Mouse (Mus musculus) NIH3T3 (cell line): ENCODE data around the gene Oprm1.

Experiments
- DNase-seq: peaks from one replicate; pipeline ENCODE4 v3.0.0-alpha.2; 2012; ENCODE audit warnings: low read depth

Gene Oprm1

DNA sequence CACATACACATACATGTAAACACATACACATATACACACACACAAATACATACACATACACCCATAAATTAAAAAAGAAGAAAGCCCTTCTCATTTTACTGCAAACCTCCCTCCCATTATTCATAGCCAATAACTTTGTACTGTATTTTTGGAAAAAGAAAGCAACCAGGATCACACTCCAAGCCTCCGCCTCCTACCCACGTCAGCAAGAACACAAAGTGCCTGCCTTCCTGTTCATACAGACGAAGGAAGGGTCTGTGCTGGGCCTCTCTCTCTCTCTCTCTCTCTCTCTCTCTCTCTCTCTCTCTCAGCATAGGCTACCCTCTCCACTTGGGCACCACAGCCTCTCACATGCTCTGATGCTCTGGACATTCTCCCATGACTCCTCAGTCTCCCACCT, 137.5 kb downstream of the Oprm1 start:
- DNase-seq: no peak

DNA sequence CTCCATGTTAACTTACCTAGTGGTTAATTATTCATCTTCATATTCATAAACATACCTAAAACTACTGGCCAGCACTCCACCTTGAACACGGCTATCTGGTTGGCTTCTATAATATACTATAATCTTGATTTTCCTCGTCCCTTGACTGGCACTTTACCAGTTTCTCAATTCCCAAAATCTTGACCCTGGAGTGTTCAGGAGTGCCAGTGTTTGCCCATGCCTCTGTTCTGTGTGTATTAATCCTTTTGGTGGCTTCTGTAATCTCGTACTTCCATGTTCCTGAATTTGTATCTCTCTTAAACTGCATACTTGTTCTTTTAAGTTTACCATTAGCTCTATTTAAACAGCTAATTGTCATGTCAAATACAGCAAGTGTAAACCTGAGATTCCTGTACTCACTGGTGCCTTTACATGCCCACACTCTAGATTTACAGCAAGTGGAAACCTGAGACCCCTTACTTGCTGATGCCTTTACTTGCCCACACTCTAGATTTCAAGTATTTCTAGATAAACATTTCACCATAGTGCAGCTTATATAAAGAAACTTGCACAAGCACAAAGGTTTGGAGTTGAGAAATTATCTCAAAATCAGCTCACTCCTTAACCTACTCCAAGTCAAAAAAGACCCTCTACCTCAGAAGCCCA, 138.5 kb downstream of the Oprm1 start:
- DNase-seq: no peak

GRCm38 (mm10) chr10:6900126-6900525, 141.8 kb downstream of the Oprm1 start:
- DNase-seq: no peak

- DNase-seq: no peak
These were observed 143.6 kb downstream of the Oprm1 start for GRCm38 (mm10) chr10:6901819-6902393.

- DNase-seq: no peak
These were observed 151.5 kb downstream of the Oprm1 start for GRCm38 (mm10) chr10:6909763-6910162.

DNA sequence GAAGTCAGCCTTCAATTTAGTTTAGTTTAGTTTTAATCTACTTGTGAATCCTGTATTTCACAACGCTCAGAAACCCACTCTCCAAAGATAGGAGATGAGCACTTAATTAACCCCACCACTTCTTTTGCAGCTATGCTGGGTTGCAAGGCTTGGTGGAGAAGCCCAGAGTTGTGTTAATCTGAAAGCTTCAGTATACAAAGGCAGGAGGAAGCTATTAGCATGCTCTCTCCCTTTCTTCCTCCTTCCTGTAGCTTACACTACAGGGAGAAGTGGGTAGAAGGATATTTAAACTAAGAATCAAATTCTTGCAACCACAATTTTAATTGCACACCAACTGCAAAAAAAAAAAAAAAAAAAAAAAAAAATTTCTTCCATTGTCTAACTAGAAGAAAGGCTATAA, 157.7 kb downstream of the Oprm1 start:
- DNase-seq: no peak

GRCm38 (mm10) chr10:6916545-6917257, 158.4 kb downstream of the Oprm1 start:
- DNase-seq: peak; percentile 85

GRCm38 (mm10) chr10:6926724-6927123, 168.4 kb downstream of the Oprm1 start:
- DNase-seq: no peak

- no peak for DNase-seq
These were observed 169.4 kb downstream of the Oprm1 start for GRCm38 (mm10) chr10:6927600-6928223.

- no peak for DNase-seq
These were observed 170.6 kb downstream of the Oprm1 start for GRCm38 (mm10) chr10:6928905-6929304.

DNA sequence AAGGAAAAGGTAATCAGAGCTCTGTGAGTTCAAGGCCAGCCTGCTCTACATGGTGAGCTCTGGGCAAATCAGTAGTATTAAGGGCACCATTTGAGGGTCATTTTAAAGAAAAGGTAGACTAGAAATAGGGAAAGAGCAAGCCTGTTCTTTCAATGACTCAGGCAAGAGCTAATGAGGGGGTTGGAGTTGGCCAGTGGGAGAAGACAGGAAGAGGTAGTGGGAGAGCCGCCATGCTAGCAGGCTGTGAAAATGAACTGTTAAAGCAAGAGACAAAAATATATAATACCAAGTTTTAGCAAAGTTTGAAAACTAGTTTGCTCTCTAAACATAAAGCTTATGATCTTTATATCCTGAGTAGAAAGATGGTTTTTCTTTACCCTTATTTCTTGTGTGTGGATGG, 172.1 kb downstream of the Oprm1 start:
- DNase-seq: no peak

DNA sequence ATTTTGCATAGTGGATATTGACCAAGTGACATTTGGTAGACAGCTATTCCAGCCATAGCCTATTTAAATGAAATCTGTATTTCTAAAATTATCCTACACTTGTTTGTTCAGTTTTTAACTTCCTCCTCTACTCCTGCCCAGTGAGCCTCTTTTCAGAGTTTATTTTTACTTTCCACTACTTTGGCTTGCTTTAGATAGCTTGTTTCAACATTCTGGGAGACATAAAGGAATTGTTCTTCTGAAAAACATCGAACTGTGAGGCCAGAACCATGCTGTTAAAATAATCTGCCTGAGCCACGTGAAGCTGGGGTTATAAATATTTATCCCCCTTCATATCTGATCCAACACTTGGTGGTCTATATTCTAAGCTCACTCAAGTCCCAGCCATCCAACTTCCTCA, 172.6 kb downstream of the Oprm1 start:
- DNase-seq: no peak

DNA sequence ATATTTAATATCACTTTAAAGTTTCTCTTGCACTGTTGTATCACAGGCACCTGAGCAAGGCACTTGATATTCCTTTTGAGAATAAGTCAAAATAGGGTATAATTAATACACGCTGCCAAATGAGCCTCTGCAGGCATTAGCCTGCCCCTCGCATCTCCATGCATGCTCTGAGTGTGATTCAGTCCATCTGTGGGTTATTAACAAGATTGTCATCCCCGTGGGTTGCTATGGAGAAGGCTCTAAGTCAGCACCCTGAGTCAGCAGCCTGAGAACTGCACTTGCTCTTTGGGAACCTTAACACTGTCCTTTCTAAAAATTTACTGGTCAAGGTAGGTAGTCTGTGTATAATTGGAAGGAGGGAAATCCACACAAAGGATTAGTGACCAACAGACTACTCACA, 176.5 kb downstream of the Oprm1 start:
- peak; percentile 9 for DNase-seq

GRCm38 (mm10) chr10:6936671-6937425, 178.5 kb downstream of the Oprm1 start:
- DNase-seq: no peak

DNA sequence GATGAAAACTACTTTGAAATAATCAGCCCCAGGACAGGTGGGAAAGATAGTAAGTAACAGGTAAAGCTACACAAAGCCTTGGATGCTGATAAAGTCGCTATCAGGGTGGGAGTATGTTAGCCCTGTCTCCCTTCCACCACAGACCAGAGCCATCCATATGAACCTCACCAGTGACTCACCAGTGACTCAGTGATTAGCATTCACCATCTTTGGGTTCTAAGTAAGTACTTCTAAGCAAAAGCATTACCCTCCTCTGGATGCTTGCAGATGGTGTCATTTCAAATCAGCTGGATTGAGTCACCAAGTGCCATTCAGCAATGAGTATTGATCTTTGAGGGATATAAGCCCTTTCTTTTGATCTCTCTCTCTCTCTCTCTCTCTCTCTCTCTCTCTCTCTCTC, 194.8 kb downstream of the Oprm1 start:
- peak; percentile 8 for DNase-seq

GRCm38 (mm10) chr10:6954533-6954932, 196.2 kb downstream of the Oprm1 start:
- DNase-seq: no peak

GRCm38 (mm10) chr10:6956357-6956756, 198.1 kb downstream of the Oprm1 start:
- DNase-seq: no peak

- no peak for DNase-seq
These were observed 200.5 kb downstream of the Oprm1 start for GRCm38 (mm10) chr10:6958791-6959190.

DNA sequence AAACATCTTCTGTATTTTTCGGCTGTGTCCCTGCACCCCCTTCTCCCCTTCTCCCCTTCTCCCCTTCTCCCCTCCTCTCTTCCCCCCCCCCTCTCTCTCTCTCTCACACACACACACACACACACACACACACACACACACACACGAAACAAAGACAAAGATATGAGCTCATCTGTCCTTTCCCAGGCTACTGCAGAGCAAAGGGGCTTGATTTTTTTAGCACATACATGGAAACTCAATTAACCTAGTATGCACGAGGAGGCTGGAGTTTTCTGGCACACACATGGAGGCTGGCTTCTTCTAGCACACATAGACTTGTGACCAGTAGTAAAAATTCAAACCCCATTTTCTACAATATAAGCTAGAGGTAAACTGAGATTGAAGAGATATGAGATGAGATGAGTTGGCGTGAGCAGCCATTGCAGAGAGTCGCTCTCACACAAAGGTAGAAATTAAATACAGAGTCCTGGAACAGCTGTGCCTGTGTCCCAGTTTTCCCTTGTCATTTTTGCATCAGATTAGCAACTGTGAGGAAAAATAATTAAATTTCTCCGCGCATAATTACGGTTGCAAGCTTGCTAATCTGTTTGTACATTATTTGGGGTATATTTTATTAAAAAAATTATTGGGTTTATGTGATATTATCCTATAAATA, 209.4 kb downstream of the Oprm1 start:
- no peak for DNase-seq

DNA sequence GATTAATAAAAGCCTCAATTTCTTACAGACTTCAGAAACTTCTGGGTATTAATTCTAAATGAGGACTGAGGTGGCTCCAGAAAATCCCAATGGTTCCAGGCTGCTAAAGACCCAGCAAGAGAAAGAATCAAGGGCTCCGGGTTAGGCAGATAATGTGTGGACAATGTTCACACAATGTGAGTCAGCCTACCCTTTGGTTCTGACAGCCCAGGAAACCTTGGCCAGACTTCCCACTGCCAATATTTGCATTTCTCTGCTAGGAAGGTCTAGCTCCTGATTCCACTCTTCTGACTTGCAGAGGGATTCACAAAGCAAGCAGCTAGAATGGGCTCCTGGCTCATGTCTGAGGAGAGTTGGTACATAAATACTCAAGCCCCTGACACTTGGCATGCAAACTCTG, 210.0 kb downstream of the Oprm1 start:
- DNase-seq: no peak

GRCm38 (mm10) chr10:6977843-6978242, 219.5 kb downstream of the Oprm1 start:
- DNase-seq: peak; percentile 23

DNA sequence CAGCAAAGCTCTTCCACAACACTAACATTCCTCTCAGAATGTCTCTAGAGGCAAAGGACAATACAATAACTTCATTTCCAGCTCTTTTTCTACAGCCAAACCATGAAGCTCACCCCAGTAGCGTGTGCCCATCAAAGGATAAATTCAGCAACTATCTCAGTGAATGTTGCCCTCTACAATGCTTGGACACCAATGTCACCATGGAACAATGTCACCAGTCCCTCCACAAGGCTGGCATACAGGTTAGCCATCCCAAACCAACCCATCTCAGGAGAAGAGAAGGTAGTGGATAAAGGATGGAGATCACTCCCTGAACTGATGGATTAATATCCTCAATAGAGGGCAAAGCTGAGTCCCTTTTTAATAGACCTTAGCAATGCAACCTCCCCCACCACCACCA, 220.4 kb downstream of the Oprm1 start:
- DNase-seq: no peak
